Mouse (Mus musculus) lung, embryonic 14.5 days (tissue): ENCODE measurements around the gene Pcyt2. TPM values are rescaled to one million over a fixed set of nuclear protein-coding genes. Genes with fewer than 3 reads are reported as not detected.

Source experiments
- ATAC-seq: fragments of 200-750 bp; cut with Nextera tagmentation; 2 replicates; pipeline ENCODE4 v1.8.0; 2017; ENCODE audit warnings: mild to moderate bottlenecking, moderate TSS enrichment, moderate library complexity; ENCODE audit not compliant: insufficient read depth
- DNase-seq: peaks from one replicate; pipeline ENCODE4 v3.0.0-alpha.2; 2015
- H3K27ac ChIP-seq: fragments of 300-500 bp; sonication (generic); 2 replicates; pipeline ENCODE4 v1.5.1; 2014; ENCODE audit warnings: low read depth, mild to moderate bottlenecking, moderate library complexity
- H3K27me3 ChIP-seq: fragments of 300-500 bp; sonication (generic); 2 replicates; pipeline ENCODE4 v1.6.1; 2014; ENCODE audit warnings: low read length, control low read depth; ENCODE audit not compliant: insufficient read depth
- H3K36me3 ChIP-seq: fragments of 300-500 bp; sonication (generic); 2 replicates; pipeline ENCODE4 v1.6.1; 2014; ENCODE audit warnings: control low read depth; ENCODE audit not compliant: insufficient read depth
- H3K4me1 ChIP-seq: fragments of 300-500 bp; sonication (generic); 2 replicates; pipeline ENCODE4 v1.6.1; 2014; ENCODE audit warnings: antibody characterized with exemption, control low read depth; ENCODE audit not compliant: insufficient read depth
- H3K4me2 ChIP-seq: fragments of 300-500 bp; sonication (generic); 2 replicates; pipeline ENCODE4 v1.6.1; 2014; ENCODE audit warnings: mild to moderate bottlenecking
- H3K4me3 ChIP-seq: fragments of 300-500 bp; sonication (generic); 2 replicates; pipeline ENCODE4 v1.5.1; 2014; ENCODE audit warnings: low read depth, low read length
- H3K9ac ChIP-seq: fragments of 300-500 bp; sonication (generic); 2 replicates; pipeline ENCODE4 v1.6.1; 2014
- H3K9me3 ChIP-seq: fragments of 300-500 bp; sonication (generic); 2 replicates; pipeline ENCODE4 v1.6.1; 2016; ENCODE audit warnings: low read depth, low read length, control low read depth
- CTCF ChIP-seq: IDR thresholded peaks from 2 replicates; pipeline ENCODE4 v1.5.1; 2016; ENCODE audit warnings: antibody characterized with exemption, low read depth
- WGBS: fragments of 180-500 bp; shearing (Covaris S2); extraction: QIAGEN DNeasy Blood & Tissue Kit; methylation state at CpG from one replicate; pipeline ENCODE4 v1.1.7; 2014; 5-methylcytosine and 5-hydroxymethylcytosine counted together
- polyA plus RNA-seq: library from polyadenylated mRNA; unstranded; fragments of >200 nt; fragmentation: Nextera tagmentation; extraction: Ambion mirVana; gene quantifications from 2 replicates; pipeline ENCODE4 v1.2.1, GENCODE M21; 2014

Gene Pcyt2
- polyA plus RNA-seq: 95.3 and 99.5 TPM in 2 replicates

DNA sequence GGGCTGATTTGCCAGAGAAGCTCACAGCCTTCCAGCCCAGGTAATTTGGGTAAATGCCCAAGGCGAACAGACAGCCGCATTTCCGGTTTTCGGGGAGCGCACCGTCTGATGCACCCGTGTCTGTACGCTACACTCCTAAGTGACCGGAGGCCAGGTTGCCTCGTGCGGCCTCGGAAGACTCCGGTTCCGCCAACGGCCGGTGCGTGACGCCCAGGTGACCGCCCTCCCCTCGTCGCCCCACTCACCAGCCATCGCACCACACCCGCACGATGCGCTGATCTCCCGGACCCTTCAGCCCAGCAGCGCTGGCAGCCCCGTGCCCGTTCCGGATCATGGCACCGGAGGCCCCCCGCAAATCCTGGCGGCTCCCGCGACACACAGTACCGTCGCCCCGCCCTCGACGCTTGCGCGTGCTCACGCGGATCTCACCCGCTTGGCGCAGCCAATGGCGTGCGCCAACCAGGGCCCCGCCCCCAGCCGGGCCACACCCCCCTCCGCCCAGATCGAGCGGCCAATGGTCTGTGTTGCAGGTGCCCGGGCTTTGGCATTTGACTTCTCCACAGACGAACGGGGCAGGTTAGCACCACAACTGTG, at the start of gene Pcyt2:
TSS of gene Pcyt2 (minus strand) at position 418 of the 594 bp plus-strand sequence.
- Histone ChIP-seq H3K27ac (peak within 1 kb of the TSS; percentile 42; the same call in 1 of the 2 replicates), H3K4me2 (peak within 1 kb of the TSS; percentile 92), H3K4me3 (peak within 1 kb of the TSS; percentile 87), H3K4me1 (peaks cover 4% of the 10 kb centered on the region; the same call in 1 of the 2 replicates), H3K27me3 (no peaks in the 10 kb centered on the region), H3K36me3 (peaks cover 71% of the 10 kb centered on the region), H3K9me3 (no peaks in the 10 kb centered on the region), H3K9ac (peak within 1 kb of the TSS; percentile 74)
- TF ChIP-seq CTCF: no peak
- peak; percentile 95 for DNase-seq
- under 1% methylated on average over 56 of the region's 56 CpGs for WGBS
- peak; percentile 93 for ATAC-seq

DNA sequence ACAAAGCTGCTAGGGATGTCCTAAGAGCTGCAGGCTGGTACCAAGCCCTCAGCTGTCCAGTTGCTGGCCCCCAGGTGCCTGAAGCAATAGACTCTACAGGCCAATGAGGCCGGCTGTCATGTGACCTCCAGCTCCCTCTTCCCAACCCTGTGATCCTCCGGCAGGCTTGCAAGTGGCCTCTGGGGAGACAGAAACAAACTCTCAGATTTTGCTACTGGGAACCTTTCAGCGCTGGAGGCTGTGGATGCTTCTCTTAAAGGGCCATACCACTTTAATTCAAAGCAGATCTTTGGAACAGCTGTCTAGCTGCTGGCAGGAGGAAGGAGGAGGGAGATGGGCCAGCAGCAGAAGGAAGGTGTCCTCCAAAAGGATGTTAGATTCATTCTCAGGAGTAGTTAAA, 48.9 kb upstream of the Pcyt2 start:
- H3K27me3 ChIP-seq: peaks cover 13% of the 10 kb centered on the region
- no peak overlapping the region for H3K9ac ChIP-seq
- WGBS: 4% methylated on average over 3 of the region's 3 CpGs
- H3K27ac ChIP-seq: no peak overlapping the region
- H3K36me3 ChIP-seq: no peaks in the 10 kb centered on the region
- H3K9me3 ChIP-seq: no peaks in the 10 kb centered on the region
- H3K4me3 ChIP-seq: no peak overlapping the region
- TF ChIP-seq CTCF: no peak
- ATAC-seq: no peak
- DNase-seq: no peak
- no peak overlapping the region for H3K4me2 ChIP-seq
- no peaks in the 10 kb centered on the region for H3K4me1 ChIP-seq

DNA sequence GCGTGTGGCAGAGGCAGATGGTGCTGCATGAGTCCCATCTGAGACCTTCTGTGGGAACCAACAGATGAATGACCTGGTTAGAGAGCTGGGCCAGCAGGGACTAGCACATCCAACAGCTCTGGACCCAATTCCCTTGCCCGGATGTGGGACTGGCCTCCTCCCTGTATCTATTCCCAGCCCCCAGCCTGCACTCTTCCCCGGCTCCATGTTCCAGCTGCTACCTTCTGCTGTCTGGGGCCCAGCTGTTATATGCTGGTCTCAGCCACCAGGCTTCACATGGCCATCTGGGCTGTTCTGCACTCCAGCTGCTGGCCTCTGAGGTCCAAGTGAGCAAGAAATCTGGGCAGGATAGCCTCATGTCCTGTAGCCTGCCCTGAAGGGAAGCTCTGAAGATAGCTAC, 47.7 kb upstream of the Pcyt2 start:
- ATAC-seq: peak; percentile 75
- Histone ChIP-seq H3K4me2 (no peak overlapping the region), H3K4me3 (no peak overlapping the region), H3K4me1 (0 out of 2 replicates have a peak, but pooled peaks cover 2% of the 10 kb centered on the region), H3K9me3 (no peaks in the 10 kb centered on the region), H3K36me3 (no peaks in the 10 kb centered on the region), H3K27ac (no peak overlapping the region), H3K9ac (no peak overlapping the region), H3K27me3 (peaks cover 25% of the 10 kb centered on the region)
- WGBS: 61% methylated on average over 3 of the region's 3 CpGs
- DNase-seq: peak; percentile 73
- no peak for TF ChIP-seq CTCF

DNA sequence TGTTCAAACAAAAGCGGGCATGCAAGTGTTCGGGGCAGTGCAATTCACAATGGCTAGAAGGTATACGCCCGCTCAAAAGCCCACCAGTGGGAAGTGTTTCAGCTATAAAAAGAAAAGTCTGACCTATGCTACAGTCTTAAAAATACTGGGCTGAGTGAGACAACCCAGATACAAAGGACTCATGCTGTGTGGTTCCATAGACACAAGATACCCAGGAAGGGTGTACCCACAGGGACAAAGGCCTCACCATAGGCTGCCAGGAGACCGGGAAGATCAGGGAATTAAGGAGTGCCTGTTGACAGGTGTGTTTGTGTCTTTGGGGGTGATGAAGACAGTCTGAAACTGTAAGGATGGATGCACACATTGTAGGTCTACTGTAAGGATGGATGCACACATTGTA, 46.0 kb upstream of the Pcyt2 start:
- H3K4me2 ChIP-seq: no peak overlapping the region
- peaks cover 7% of the 10 kb centered on the region; the same call in 1 of the 2 replicates for H3K4me1 ChIP-seq
- H3K9ac ChIP-seq: no peak overlapping the region
- no peak for TF ChIP-seq CTCF
- H3K27me3 ChIP-seq: peaks cover 42% of the 10 kb centered on the region
- DNase-seq (no peak), ATAC-seq (no peak)
- no peak overlapping the region for H3K27ac ChIP-seq
- no peaks in the 10 kb centered on the region for H3K36me3 ChIP-seq
- 84% methylated on average over 5 of the region's 5 CpGs for WGBS
- no peaks in the 10 kb centered on the region for H3K9me3 ChIP-seq
- H3K4me3 ChIP-seq: no peak overlapping the region

DNA sequence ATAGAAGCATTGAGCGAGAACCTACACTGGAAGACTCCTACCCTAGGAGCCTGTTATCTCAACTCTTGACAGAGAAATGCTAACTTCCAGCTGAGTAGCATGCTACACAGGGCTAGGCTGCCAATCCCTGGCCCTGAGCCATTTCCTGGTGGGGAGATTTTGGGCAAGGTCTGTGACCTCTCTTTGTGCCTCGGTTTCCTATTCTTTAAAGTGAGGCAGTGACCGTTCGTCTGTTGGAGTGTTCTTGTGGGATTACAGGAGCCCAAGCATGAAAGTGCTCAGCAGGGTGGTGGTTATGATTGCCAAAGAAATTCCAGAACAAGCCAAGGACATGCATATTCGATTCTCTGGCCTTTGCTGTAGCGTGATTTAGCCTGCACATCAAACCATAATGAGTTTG, 45.0 kb upstream of the Pcyt2 start:
- H3K9ac ChIP-seq: no peak overlapping the region
- no peak for DNase-seq
- peaks cover 51% of the 10 kb centered on the region for H3K27me3 ChIP-seq

DNA sequence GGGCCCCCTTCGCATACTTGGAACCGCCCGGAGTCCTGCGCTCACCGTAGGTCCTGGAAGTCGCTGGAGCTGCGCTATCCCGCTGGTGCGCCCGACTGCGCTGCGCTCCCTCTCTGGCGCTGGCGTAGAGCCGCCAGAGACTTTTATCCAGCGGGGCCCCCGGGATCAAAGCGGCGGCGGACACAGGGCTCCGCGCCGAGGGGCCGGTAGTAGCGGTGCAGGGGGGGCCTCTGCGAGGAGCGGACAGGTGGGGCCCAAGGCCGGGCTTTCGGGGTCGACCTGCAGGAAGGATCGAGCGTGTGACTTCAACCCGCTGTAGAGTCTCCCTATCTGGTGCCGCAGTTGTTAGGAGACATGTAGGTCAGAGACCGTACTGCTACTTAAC, 43.3 kb upstream of the Pcyt2 start, which contains the start of gene Notum:
TSS of gene Notum (minus strand) at position 100 of the 385 bp plus-strand sequence.
- peaks cover 58% of the 10 kb centered on the region for H3K27me3 ChIP-seq
- peak within 1 kb of the TSS; percentile 43 for H3K9ac ChIP-seq
- peak within 1 kb of the TSS; percentile 47 for H3K4me3 ChIP-seq
- peak; percentile 42 for DNase-seq
- no peak for TF ChIP-seq CTCF
- H3K36me3 ChIP-seq: no peaks in the 10 kb centered on the region
- no peaks in the 10 kb centered on the region for H3K9me3 ChIP-seq
- H3K27ac ChIP-seq: no peak within 1 kb of the TSS
- H3K4me1 ChIP-seq: peaks cover 7% of the 10 kb centered on the region; the same call in 1 of the 2 replicates
- H3K4me2 ChIP-seq: peak within 1 kb of the TSS; percentile 72
- under 1% methylated on average over 35 of the region's 35 CpGs for WGBS
- ATAC-seq: peak; percentile 29; the same call in 1 of the 2 replicates

More for the DNA sequence above, 45.0 kb upstream of the Pcyt2 start:
- Histone ChIP-seq H3K27ac (no peak overlapping the region), H3K4me1 (peaks cover 7% of the 10 kb centered on the region; the same call in 1 of the 2 replicates), H3K9me3 (no peaks in the 10 kb centered on the region), H3K36me3 (no peaks in the 10 kb centered on the region), H3K4me3 (no peak overlapping the region), H3K4me2 (no peak overlapping the region)
- no peak for TF ChIP-seq CTCF
- no peak for ATAC-seq
- WGBS: 61% methylated on average over 6 of the region's 6 CpGs

DNA sequence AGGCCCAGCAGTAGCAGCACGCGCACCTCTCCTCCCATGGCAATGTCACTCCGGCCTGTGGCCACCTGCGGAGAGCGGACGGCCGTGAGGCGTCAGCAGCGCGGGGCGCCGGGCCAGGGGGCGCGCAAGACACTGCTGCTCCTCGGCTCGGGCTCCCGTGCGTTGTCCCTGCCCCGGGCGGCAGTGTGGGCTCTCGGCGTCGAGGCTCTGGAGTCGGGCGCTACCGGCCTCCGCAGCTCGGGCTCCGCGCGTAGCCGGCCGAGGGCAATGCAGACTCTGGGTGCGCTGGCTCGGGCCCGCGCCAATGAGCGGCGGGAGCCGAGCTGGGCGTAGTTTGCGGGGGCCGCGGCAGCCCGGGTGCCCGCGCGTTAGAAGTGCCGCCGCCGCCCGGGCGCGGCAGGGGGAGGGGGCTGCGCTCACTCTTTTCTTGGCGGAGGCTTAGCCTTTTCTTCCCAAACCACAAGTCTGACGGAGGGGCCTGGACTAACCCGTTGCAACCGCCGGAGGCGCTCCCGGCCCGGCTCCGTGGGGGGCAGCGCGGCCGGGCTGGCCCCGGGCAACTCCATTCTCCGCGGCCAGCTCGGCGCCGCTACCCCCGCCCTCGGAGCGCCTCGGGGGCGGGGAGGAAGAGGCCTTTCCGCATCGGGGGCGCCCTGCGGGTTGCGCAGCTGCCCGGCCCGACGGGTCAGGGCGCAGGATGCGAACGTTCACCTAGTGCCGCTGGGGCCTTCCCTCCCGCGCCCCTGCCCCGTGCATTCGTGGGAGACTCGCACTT, 42.8 kb upstream of the Pcyt2 start:
- no peaks in the 10 kb centered on the region for H3K9me3 ChIP-seq
- peaks cover 58% of the 10 kb centered on the region for H3K27me3 ChIP-seq
- peak; percentile 75 for DNase-seq
- H3K27ac ChIP-seq: no peak overlapping the region
- peak overlapping the region; percentile 72 for H3K4me2 ChIP-seq
- H3K9ac ChIP-seq: peak overlapping the region; percentile 43
- peaks cover 7% of the 10 kb centered on the region; the same call in 1 of the 2 replicates for H3K4me1 ChIP-seq
- WGBS: under 1% methylated on average over 69 of the region's 95 CpGs
- H3K4me3 ChIP-seq: peak overlapping the region; percentile 47
- ATAC-seq: peak; percentile 67
- TF ChIP-seq CTCF: peak; percentile 20; the same call in 1 of the 2 replicates
- H3K36me3 ChIP-seq: no peaks in the 10 kb centered on the region
